Mouse (Mus musculus) heart, embryonic 12.5 days (tissue): ENCODE measurements around the gene E2f6. TPM values are rescaled to one million over a fixed set of nuclear protein-coding genes. Genes with fewer than 3 reads are reported as not detected.
A peak's percentile ranks its signal among the peaks of the same experiment; 100 is the strongest.

Experiments
- ATAC-seq: fragments of 200-750 bp; cut with Nextera tagmentation; 2 replicates; pipeline ENCODE4 v1.8.0; 2017; ENCODE audit warnings: moderate TSS enrichment, moderate library complexity; ENCODE audit not compliant: insufficient number of reproducible peaks, low FRiP score
- H3K27ac ChIP-seq: fragments of 300-500 bp; sonication (generic); 2 replicates; pipeline ENCODE4 v1.5.1; 2016; ENCODE audit warnings: mild to moderate bottlenecking, moderate library complexity; ENCODE audit not compliant: poor library complexity, severe bottlenecking
- H3K27me3 ChIP-seq: fragments of 300-500 bp; sonication (generic); replicated peaks from 2 replicates; pipeline ENCODE4 v1.6.1; 2016; ENCODE audit warnings: mild to moderate bottlenecking, moderate library complexity
- H3K36me3 ChIP-seq: fragments of 300-500 bp; sonication (generic); 2 replicates; pipeline ENCODE4 v1.6.1; 2016; ENCODE audit warnings: mild to moderate bottlenecking, moderate library complexity
- H3K4me1 ChIP-seq: fragments of 300-500 bp; sonication (generic); replicated peaks from 2 replicates; pipeline ENCODE4 v1.6.1; 2016; ENCODE audit warnings: mild to moderate bottlenecking
- H3K4me2 ChIP-seq: fragments of 300-500 bp; sonication (generic); 2 replicates; pipeline ENCODE4 v1.6.1; 2016; ENCODE audit warnings: mild to moderate bottlenecking, moderate library complexity
- H3K4me3 ChIP-seq: fragments of 300-500 bp; sonication (generic); 2 replicates; pipeline ENCODE4 v1.5.1; 2016; ENCODE audit warnings: mild to moderate bottlenecking
- H3K9ac ChIP-seq: fragments of 300-500 bp; sonication (generic); 2 replicates; pipeline ENCODE4 v1.6.1; 2016; ENCODE audit warnings: mild to moderate bottlenecking, moderate library complexity
- H3K9me3 ChIP-seq: fragments of 300-500 bp; sonication (generic); replicated peaks from 2 replicates; pipeline ENCODE4 v1.6.1; 2016; ENCODE audit warnings: mild to moderate bottlenecking, moderate library complexity
- WGBS: fragments of 180-500 bp; shearing (Covaris S2); methylation state at CpG from one replicate; pipeline ENCODE4 v1.1.7; 2016; 5-methylcytosine and 5-hydroxymethylcytosine counted together
- polyA plus RNA-seq: library from polyadenylated mRNA; unstranded; fragments of >200 nt; fragmentation: Nextera tagmentation; extraction: Ambion mirVana; gene quantifications from 2 replicates; pipeline ENCODE4 v1.2.1, GENCODE M21; 2016

Gene E2f6
- polyA plus RNA-seq, 1 experiment from 2014 or later, result 63.4 TPM

DNA sequence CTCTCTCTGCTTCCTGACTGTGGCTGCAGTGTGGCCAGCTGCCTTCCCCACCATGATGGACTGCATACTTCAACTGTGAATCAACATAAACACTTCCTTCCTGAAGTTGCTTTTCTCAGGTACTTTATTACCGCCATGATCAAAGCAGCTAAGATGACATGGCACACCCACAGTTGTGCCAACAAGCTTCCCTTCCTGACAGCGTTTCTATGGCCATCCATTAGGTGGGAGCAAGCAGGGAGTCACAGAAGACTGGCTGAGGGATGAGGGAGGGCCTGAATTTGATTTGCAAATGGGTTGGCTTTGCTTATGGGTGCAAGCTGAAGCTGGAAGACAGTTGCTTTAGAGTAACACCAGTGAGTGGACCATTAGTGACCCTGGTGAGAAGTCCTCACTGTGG, 39.1 kb downstream of the E2f6 start:
- Histone ChIP-seq H3K9ac (no peak overlapping the region), H3K4me3 (no peak overlapping the region), H3K27ac (no peak overlapping the region), H3K4me1 (peaks cover 35% of the 10 kb centered on the region), H3K36me3 (no peaks in the 10 kb centered on the region), H3K4me2 (no peak overlapping the region), H3K27me3 (no peaks in the 10 kb centered on the region), H3K9me3 (no peaks in the 10 kb centered on the region)
- 54% methylated on average over 2 of the region's 2 CpGs for WGBS
- ATAC-seq, result no peak

- WGBS, result 40% methylated on average over 16 of the region's 16 CpGs
- Histone ChIP-seq H3K4me3 (no peak overlapping the region), H3K36me3 (no peaks in the 10 kb centered on the region), H3K4me2 (peak overlapping the region; percentile 40), H3K9me3 (no peaks in the 10 kb centered on the region), H3K4me1 (peaks cover 30% of the 10 kb centered on the region), H3K9ac (no peak overlapping the region), H3K27me3 (no peaks in the 10 kb centered on the region), H3K27ac (peak overlapping the region; percentile 28)
- ATAC-seq, result peak; percentile 38
Measured at GRCm38 (mm10) chr12:16850431-16851375, 39.9 kb downstream of the E2f6 start.

DNA sequence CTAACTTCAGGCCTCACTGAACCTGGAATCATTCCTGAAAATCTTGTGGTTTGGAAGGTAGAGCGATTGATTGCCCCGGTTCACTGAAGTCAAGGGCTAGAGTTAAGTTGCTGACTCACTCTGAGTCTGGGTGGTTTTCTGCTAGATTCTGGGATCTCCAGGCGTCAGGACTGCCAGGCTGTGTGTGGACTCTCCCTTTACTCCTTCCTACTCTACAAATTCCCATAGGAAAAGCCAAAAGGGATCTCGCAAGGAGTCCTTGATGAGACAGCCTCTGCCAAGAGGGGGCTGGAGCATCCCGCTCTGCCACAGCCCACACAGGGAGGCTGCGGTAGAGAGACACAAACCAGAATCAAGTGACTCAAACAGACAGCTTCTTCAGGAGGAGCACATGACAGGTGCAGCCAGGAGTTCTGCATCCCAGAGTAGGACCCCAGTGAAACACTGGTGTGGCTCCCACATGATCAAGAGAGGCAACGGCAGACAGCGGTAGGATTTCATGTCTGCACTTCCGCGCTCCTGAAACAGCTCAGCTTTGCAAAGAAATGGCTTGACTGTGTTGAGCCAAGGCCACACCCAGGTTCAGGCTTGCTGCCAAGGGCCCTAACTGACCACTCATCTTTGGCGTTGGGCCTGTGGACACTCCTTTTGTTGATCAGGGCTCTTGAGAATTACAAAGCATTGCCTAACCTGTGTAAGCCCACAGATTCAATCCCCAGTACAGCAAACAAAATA, 42.8 kb downstream of the E2f6 start:
- ATAC-seq, result no peak
- Histone ChIP-seq H3K27me3 (no peaks in the 10 kb centered on the region), H3K4me2 (no peak overlapping the region), H3K36me3 (no peaks in the 10 kb centered on the region), H3K4me3 (no peak overlapping the region), H3K9me3 (no peaks in the 10 kb centered on the region), H3K4me1 (peaks cover 27% of the 10 kb centered on the region), H3K9ac (no peak overlapping the region), H3K27ac (no peak overlapping the region)
- 71% methylated on average over 11 of the region's 11 CpGs for WGBS

- H3K9ac ChIP-seq, result no peak overlapping the region
- WGBS, result 51% methylated on average over 6 of the region's 6 CpGs
- no peak overlapping the region for H3K4me2 ChIP-seq
- ATAC-seq, result 0 out of 2 replicates have a peak, but pooled peaks have one; percentile 15
- no peaks in the 10 kb centered on the region for H3K9me3 ChIP-seq
- H3K4me1 ChIP-seq, result peaks cover 17% of the 10 kb centered on the region
- no peaks in the 10 kb centered on the region for H3K27me3 ChIP-seq
- no peak overlapping the region for H3K27ac ChIP-seq
- H3K4me3 ChIP-seq, result no peak overlapping the region
- no peaks in the 10 kb centered on the region for H3K36me3 ChIP-seq
Measured at GRCm38 (mm10) chr12:16855632-16856305, 45.0 kb downstream of the E2f6 start.

GRCm38 (mm10) chr12:16856306-16856679, 45.5 kb downstream of the E2f6 start:
- Histone ChIP-seq H3K9me3 (no peaks in the 10 kb centered on the region), H3K27me3 (no peaks in the 10 kb centered on the region), H3K4me3 (no peak overlapping the region), H3K4me1 (peaks cover 12% of the 10 kb centered on the region), H3K9ac (no peak overlapping the region), H3K4me2 (no peak overlapping the region), H3K36me3 (no peaks in the 10 kb centered on the region), H3K27ac (no peak overlapping the region)
- WGBS, result 70% methylated on average over 2 of the region's 2 CpGs
- no peak for ATAC-seq

DNA sequence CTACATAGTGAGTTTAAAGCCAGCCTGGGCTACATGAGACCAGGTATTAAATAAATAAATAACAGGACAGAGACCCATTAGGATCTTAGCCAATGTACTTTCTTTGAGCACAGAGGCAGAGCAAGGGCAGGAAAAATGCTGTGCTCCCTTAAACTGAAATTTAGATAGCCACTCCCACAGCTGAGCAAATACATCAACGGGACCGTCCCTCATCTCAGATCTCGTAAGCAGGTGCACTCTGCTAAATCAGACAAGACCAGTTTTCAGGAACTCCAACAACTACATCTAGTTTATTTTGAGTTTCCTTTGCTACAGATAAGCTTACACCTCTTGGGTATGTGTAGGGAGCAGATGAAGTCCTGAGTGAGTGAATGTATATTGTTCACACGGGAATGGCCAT, 47.3 kb downstream of the E2f6 start:
- no peak overlapping the region for H3K4me2 ChIP-seq
- H3K27ac ChIP-seq, result no peak overlapping the region
- H3K4me1 ChIP-seq, result peaks cover 10% of the 10 kb centered on the region
- H3K4me3 ChIP-seq, result no peak overlapping the region
- no peaks in the 10 kb centered on the region for H3K27me3 ChIP-seq
- ATAC-seq, result no peak
- no peaks in the 10 kb centered on the region for H3K9me3 ChIP-seq
- H3K9ac ChIP-seq, result no peak overlapping the region
- 79% methylated on average over 4 of the region's 4 CpGs for WGBS
- no peaks in the 10 kb centered on the region for H3K36me3 ChIP-seq

- no peak overlapping the region for H3K4me2 ChIP-seq
- H3K36me3 ChIP-seq, result no peaks in the 10 kb centered on the region
- no peaks in the 10 kb centered on the region for H3K9me3 ChIP-seq
- no peak overlapping the region for H3K9ac ChIP-seq
- no peak for ATAC-seq
- no peak overlapping the region for H3K4me3 ChIP-seq
- 87% methylated on average over 2 of the region's 2 CpGs for WGBS
- no peak overlapping the region for H3K27ac ChIP-seq
- H3K4me1 ChIP-seq, result no peaks in the 10 kb centered on the region
- H3K27me3 ChIP-seq, result no peaks in the 10 kb centered on the region
Measured at GRCm38 (mm10) chr12:16859781-16860180, 49.0 kb downstream of the E2f6 start.

DNA sequence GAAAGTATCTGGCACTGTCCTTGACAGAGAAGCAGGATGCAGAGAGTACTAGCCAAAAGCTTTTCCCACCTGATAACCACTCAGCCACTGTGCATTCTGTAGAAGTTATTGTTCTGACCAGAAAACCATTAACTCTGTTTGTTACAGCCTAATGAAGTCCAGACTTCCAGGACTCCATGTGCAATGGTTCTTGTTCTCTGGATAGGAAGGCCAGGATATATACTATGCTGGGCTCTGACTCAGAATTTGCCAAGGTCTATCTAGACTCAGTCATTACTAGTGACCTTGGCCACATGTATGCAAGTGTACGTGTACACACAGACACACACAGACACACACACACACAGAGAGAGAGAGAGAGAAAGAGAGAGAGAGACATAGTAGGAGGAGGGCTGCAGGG, 49.8 kb downstream of the E2f6 start:
- no peak for ATAC-seq
- H3K36me3 ChIP-seq, result no peaks in the 10 kb centered on the region
- no peak overlapping the region for H3K9ac ChIP-seq
- no peak overlapping the region for H3K4me3 ChIP-seq
- H3K27me3 ChIP-seq, result no peaks in the 10 kb centered on the region
- no peak overlapping the region for H3K4me2 ChIP-seq
- WGBS, result 79% methylated on average over 1 of the region's 1 CpGs
- no peaks in the 10 kb centered on the region for H3K9me3 ChIP-seq
- H3K4me1 ChIP-seq, result no peaks in the 10 kb centered on the region
- no peak overlapping the region for H3K27ac ChIP-seq

DNA sequence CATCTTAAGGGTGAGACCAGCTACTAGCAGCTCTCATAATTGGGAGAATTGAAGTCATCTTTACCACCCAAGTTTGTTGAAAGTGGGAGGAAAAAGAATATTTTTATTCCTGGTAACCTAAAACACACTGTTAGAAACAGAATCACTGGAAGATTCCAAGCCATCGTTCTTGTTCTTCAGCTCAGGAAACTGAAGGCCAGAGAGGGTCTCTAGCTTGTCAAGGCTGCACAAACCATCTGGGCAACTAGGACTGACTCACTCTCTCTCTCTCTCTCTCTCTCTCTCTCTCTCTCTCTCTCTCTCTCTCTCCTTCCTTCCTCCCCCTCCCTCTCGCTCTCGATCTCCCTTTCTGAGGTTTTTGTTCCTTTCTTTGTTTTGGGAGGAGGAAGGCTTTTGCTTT, 50.2 kb downstream of the E2f6 start:
- peaks cover 4% of the 10 kb centered on the region; the same call in 1 of the 2 replicates for H3K4me1 ChIP-seq
- no peak for ATAC-seq

DNA sequence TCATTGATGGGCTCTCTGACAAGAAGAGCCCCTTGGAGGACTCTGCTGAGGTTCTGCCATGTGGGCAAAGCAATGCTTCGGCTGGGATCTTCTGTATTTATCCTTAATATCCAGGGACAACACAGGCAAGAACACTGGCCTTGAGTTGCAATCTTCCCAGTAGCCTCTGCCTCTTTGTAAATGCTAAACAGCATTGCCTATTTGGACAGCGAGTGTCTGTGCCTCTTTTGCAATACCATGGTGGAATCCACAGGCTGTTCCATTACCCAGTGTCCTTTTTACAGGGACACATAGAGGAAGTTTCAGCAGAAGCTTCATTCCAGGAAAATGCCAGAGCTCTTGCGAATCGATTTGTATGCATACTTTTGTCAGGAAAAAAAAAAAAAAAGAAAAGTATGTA, 53.7 kb downstream of the E2f6 start:
- ATAC-seq, result no peak
- peaks cover 34% of the 10 kb centered on the region for H3K4me1 ChIP-seq
- H3K9ac ChIP-seq, result no peak overlapping the region
- no peaks in the 10 kb centered on the region for H3K9me3 ChIP-seq
- WGBS, result 81% methylated on average over 4 of the region's 4 CpGs
- H3K36me3 ChIP-seq, result no peaks in the 10 kb centered on the region
- no peak overlapping the region for H3K4me2 ChIP-seq
- no peak overlapping the region for H3K27ac ChIP-seq
- H3K4me3 ChIP-seq, result no peak overlapping the region
- no peaks in the 10 kb centered on the region for H3K27me3 ChIP-seq

More for the DNA sequence above, 50.2 kb downstream of the E2f6 start:
- Histone ChIP-seq H3K27me3 (no peaks in the 10 kb centered on the region), H3K36me3 (no peaks in the 10 kb centered on the region), H3K9ac (no peak overlapping the region), H3K4me3 (no peak overlapping the region), H3K9me3 (no peaks in the 10 kb centered on the region), H3K4me2 (no peak overlapping the region), H3K27ac (no peak overlapping the region)
- WGBS, result 50% methylated on average over 3 of the region's 3 CpGs

DNA sequence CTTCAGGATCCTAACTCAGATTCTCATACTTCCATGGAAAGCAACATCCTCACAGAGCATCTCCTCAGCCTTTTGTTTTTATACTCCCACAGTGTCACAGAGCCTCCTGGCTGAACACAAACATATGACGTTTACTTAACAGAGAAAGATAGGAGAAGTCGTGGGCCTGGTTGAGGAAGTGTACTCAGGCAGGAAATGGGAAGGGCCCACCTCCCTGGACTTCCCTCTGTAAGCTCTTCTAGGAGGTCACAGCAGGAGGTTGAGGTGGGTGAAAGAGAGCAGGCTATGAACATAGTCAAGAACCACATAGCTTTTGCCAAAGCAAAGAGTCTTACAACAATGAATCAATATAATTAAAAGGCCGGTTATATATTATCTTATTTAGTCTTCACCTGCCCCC, 55.1 kb downstream of the E2f6 start:
- Histone ChIP-seq H3K4me3 (no peak overlapping the region), H3K4me1 (peaks cover 48% of the 10 kb centered on the region), H3K9me3 (no peaks in the 10 kb centered on the region), H3K36me3 (no peaks in the 10 kb centered on the region), H3K4me2 (no peak overlapping the region), H3K9ac (no peak overlapping the region), H3K27me3 (no peaks in the 10 kb centered on the region), H3K27ac (peak overlapping the region; percentile 84)
- 42% methylated on average over 3 of the region's 3 CpGs for WGBS
- 0 out of 2 replicates have a peak, but pooled peaks have one; percentile 15 for ATAC-seq
